Mouse (Mus musculus): ENCODE results near the gene Tsnaxip1.

GRCm38 (mm10) chr8:105788241-105788640 is 39.3 kb upstream of the Tsnaxip1 start:
- TF ChIP-seq POLR2A (IDR thresholded peaks at IDR 0.05; ENCODE audit: insufficient read length, low read depth) = no peak
- TF ChIP-seq SRF (IDR thresholded peaks at IDR 0.05; ENCODE audit: control insufficient read depth, insufficient read length, low read depth) = no peak
- no peak for TF ChIP-seq MAX (IDR thresholded peaks at IDR 0.05; ENCODE audit: low read depth)
- no peak for TF ChIP-seq MYOD1 (IDR thresholded peaks at IDR 0.05; ENCODE audit: control insufficient read depth in 1 of 3, insufficient read length in 2 of 3, low read depth in 2 of 3)
- no peak for TF ChIP-seq TCF12 (IDR thresholded peaks at IDR 0.05; ENCODE audit: insufficient read depth, poor library complexity, severe bottlenecking)
- TF ChIP-seq MYOG (IDR thresholded peaks at IDR 0.05; ENCODE audit: control insufficient read depth in 1 of 3, insufficient read depth in 1 of 3, insufficient read length in 2 of 3, low read depth in 2 of 3) = no peak
- no peak for TF ChIP-seq E2F4 (IDR thresholded peaks at IDR 0.05; ENCODE audit: insufficient read depth)

Measured in myocyte (in vitro differentiated cells).